Mouse (Mus musculus) midbrain, postnatal 0 days (tissue): ENCODE results near the gene Cacna1c. TPM values are rescaled to one million over a fixed set of nuclear protein-coding genes. Genes with fewer than 3 reads are reported as not detected.

Experiments used
- ATAC-seq: fragments of 200-750 bp; cut with Nextera tagmentation; 2 replicates; pipeline ENCODE4 v1.8.0; 2017; ENCODE audit warnings: moderate number of reproducible peaks, mild to moderate bottlenecking, moderate TSS enrichment, moderate library complexity; ENCODE audit not compliant: low FRiP score
- DNase-seq: peaks from one replicate; pipeline ENCODE4 v3.0.0-alpha.2; 2015; ENCODE audit warnings: low spot score
- H3K27ac ChIP-seq: fragments of 300-500 bp; sonication (generic); 2 replicates; pipeline ENCODE4 v1.5.1; 2014; ENCODE audit warnings: low read depth, mild to moderate bottlenecking, low read length, mixed read lengths
- H3K27me3 ChIP-seq: fragments of 300-500 bp; sonication (generic); 2 replicates; pipeline ENCODE4 v1.6.1; 2014; ENCODE audit warnings: low read length, control low read depth, mixed read lengths; ENCODE audit not compliant: insufficient read depth
- H3K36me3 ChIP-seq: fragments of 300-500 bp; sonication (generic); 2 replicates; pipeline ENCODE4 v1.6.1; 2014; ENCODE audit warnings: low read length, control low read depth, mixed read lengths; ENCODE audit not compliant: insufficient read depth
- H3K4me1 ChIP-seq: fragments of 300-500 bp; sonication (generic); 2 replicates; pipeline ENCODE4 v1.6.1; 2014; ENCODE audit warnings: mild to moderate bottlenecking, control low read depth, antibody characterized with exemption, low read length, mixed read lengths; ENCODE audit not compliant: insufficient read depth
- H3K4me2 ChIP-seq: fragments of 300-500 bp; sonication (generic); 2 replicates; pipeline ENCODE4 v1.6.1; 2014; ENCODE audit warnings: low read depth, mild to moderate bottlenecking, low read length, mixed read lengths; ENCODE audit not compliant: poor library complexity, severe bottlenecking
- H3K4me3 ChIP-seq: fragments of 300-500 bp; sonication (generic); 2 replicates; pipeline ENCODE4 v1.5.1; 2014; ENCODE audit warnings: low read depth, mild to moderate bottlenecking, low read length, moderate library complexity
- H3K9ac ChIP-seq: fragments of 300-500 bp; sonication (generic); replicated peaks from 2 replicates; pipeline ENCODE4 v1.6.1; 2014; ENCODE audit warnings: mild to moderate bottlenecking, low read length, moderate library complexity, mixed read lengths; ENCODE audit not compliant: poor library complexity, severe bottlenecking
- H3K9me3 ChIP-seq: fragments of 300-500 bp; sonication (generic); 2 replicates; pipeline ENCODE4 v1.6.1; 2016; ENCODE audit warnings: low read length, control low read depth
- CTCF ChIP-seq: IDR thresholded peaks from 2 replicates; pipeline ENCODE4 v1.5.1; 2016; ENCODE audit warnings: antibody characterized with exemption, mild to moderate bottlenecking
- WGBS: fragments of 180-500 bp; shearing (Covaris S2); extraction: QIAGEN DNeasy Blood & Tissue Kit; methylation state at CpG from one replicate; pipeline ENCODE4 v1.1.7; 2014; 5-methylcytosine and 5-hydroxymethylcytosine counted together
- polyA plus RNA-seq: library from polyadenylated mRNA; unstranded; fragments of >200 nt; fragmentation: Nextera tagmentation; extraction: Ambion mirVana; gene quantifications from 2 replicates; pipeline ENCODE4 v1.2.1, GENCODE M21; 2015
- total RNA-seq: library from RNA; depleted of rRNA; stranded (reverse); fragments of >200 nt; gene quantifications from 2 replicates; pipeline ENCODE4 v1.2.3, GENCODE M21; 2014

Gene Cacna1c
- total and polyA plus RNA-seq, 2 experiments from 2014 or later, result 4.9 to 33.9 TPM

DNA sequence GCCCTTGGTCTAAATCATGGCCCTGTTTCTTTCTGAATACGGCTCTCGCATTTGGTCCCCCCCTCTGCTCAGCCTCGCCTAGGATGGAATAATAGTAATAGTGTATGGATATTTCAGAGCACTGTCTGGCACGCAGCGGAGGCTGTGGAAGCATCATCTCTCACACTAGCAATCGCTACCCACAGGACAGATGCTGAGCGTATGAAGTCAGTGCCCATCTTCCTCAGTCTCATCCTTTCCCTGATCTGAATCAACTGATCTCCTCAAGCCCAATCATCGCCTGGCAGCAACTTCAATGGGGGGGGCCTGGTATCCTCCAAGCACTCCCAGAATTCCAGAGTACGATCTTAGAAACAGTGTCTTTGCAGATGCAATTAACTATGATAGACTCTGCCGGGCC is 518.2 kb downstream of the Cacna1c start:
- H3K4me1 ChIP-seq, result no peaks in the 10 kb centered on the region
- no peak overlapping the region for H3K9ac ChIP-seq
- no peak overlapping the region for H3K4me3 ChIP-seq
- no peak for ATAC-seq
- no peak overlapping the region for H3K27ac ChIP-seq
- no peak for TF ChIP-seq CTCF
- WGBS, result 92% methylated on average over 10 of the region's 10 CpGs
- no peak overlapping the region for H3K4me2 ChIP-seq
- H3K27me3 ChIP-seq, result no peaks in the 10 kb centered on the region
- H3K9me3 ChIP-seq, result no peaks in the 10 kb centered on the region
- peaks cover 33% of the 10 kb centered on the region for H3K36me3 ChIP-seq
- no peak for DNase-seq

DNA sequence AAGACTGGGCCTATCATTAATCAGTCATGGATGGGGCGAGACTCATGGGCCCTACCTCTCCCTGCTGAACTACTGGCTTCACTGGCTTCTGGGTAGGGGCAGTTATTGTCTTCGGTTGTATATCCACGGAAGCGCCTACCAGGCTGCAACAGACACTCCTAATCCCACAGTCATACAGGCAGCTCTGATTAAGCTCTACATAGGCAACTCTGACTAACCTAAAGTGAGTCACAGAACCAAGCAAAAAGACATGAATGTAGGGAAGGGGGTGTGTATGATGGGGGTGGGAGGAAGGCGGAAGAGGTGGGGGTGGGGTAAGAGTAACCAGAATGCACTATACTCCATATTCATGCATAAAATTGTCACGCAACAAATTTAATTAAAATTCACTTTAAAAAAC is 518.9 kb downstream of the Cacna1c start:
- no peaks in the 10 kb centered on the region for H3K9me3 ChIP-seq
- H3K4me1 ChIP-seq, result no peaks in the 10 kb centered on the region
- H3K36me3 ChIP-seq, result peaks cover 30% of the 10 kb centered on the region
- no peak overlapping the region for H3K4me3 ChIP-seq
- DNase-seq (no peak), ATAC-seq (no peak)
- no peak for TF ChIP-seq CTCF
- 88% methylated on average over 6 of the region's 6 CpGs for WGBS
- no peak overlapping the region for H3K4me2 ChIP-seq
- H3K9ac ChIP-seq, result no peak overlapping the region
- H3K27ac ChIP-seq, result no peak overlapping the region
- no peaks in the 10 kb centered on the region for H3K27me3 ChIP-seq

DNA sequence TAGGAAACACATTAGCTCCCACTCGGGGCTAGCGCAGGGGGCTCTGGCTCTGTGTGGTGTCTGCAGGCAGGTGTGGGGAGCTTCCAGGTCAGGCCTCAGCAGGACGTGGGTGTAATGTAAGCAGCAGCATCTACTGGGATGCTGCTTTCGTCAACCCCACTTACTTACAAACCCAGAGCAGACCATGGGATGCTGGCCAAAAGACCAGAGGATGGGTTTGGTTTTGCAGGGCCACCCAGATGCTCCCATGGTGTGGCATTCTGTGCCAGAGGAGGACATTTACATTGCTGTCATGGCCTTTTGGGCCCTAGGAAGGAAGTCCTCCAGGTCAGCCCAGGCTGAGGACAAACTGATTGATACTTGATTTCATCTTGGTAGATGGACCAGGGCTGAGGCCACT is 521.4 kb downstream of the Cacna1c start:
- H3K4me1 ChIP-seq, result no peaks in the 10 kb centered on the region
- no peak overlapping the region for H3K9ac ChIP-seq
- TF ChIP-seq CTCF, result no peak
- peaks cover 29% of the 10 kb centered on the region for H3K36me3 ChIP-seq
- no peak overlapping the region for H3K27ac ChIP-seq
- H3K4me2 ChIP-seq, result no peak overlapping the region
- H3K9me3 ChIP-seq, result no peaks in the 10 kb centered on the region
- DNase-seq (no peak), ATAC-seq (no peak)
- no peak overlapping the region for H3K4me3 ChIP-seq
- whole genome bisulfite sequencing, result 87% methylated on average over 4 of the region's 4 CpGs
- H3K27me3 ChIP-seq, result no peaks in the 10 kb centered on the region

DNA sequence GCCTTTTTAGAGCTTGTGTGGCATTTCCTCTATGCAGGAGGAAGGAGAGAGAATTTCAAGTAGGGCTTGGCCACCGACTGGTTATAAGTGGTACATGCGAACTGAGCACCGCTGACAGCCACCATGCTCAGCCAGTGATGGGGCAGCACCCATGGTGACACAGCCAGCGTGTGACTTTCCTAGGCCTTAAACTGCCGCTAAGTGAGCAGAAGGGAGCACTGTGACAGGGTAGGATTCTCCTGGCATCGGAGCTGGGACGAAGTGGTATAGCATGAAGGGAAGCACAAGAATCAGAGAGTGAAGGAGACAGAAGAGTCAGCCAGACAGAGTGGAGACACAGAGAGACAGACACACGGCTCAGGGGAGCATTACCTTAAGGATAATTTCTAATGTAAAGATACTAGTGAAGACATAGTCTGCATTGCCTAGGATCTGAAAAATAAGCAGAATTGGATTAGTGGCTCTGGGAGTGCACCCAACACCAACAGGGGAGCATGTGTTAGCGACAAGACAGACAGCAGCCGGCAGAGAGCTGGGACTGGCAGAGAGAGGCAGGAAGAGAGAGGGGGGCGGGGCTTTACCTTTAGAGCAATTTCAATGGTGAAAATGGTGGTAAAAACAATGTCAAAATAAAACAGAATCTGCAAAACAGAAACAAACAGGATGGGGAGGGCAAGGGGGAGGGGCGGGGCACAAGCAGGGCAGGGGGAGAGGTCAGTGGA is 522.1 kb downstream of the Cacna1c start:
- no peak overlapping the region for H3K9ac ChIP-seq
- no peak for DNase-seq
- H3K27me3 ChIP-seq, result no peaks in the 10 kb centered on the region
- 77% methylated on average over 12 of the region's 12 CpGs for WGBS
- H3K36me3 ChIP-seq, result peaks cover 32% of the 10 kb centered on the region
- no peak overlapping the region for H3K27ac ChIP-seq
- H3K4me1 ChIP-seq, result no peaks in the 10 kb centered on the region
- TF ChIP-seq CTCF, result no peak
- ATAC-seq, result no peak
- H3K9me3 ChIP-seq, result no peaks in the 10 kb centered on the region
- H3K4me2 ChIP-seq, result no peak overlapping the region
- no peak overlapping the region for H3K4me3 ChIP-seq

DNA sequence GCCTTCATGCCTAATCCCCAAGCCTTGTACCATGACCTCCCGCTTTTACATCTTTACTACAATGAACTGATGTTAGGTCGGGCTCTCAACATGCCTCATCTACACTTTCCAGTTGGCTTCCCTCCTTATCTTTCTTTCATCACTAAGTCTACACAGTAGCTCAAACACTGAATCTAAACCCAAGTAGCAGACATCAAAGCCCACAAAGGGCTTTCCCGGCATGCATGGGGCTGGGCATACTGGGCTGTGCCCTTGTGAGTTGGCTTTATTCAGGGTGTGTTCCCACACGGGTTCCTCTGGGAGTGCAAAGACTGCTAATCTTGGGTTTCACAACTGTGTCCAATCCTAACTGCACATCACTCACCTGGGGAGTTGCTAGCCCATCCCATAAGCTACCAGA is 542.9 kb downstream of the Cacna1c start:
- no peak for TF ChIP-seq CTCF
- Histone ChIP-seq H3K4me2 (no peak overlapping the region), H3K4me1 (no peaks in the 10 kb centered on the region), H3K27me3 (no peaks in the 10 kb centered on the region), H3K36me3 (peaks cover 61% of the 10 kb centered on the region), H3K9ac (no peak overlapping the region), H3K4me3 (no peak overlapping the region), H3K9me3 (no peaks in the 10 kb centered on the region), H3K27ac (no peak overlapping the region)
- DNase-seq, result no peak
- 86% methylated on average over 4 of the region's 4 CpGs for WGBS
- ATAC-seq, result no peak

DNA sequence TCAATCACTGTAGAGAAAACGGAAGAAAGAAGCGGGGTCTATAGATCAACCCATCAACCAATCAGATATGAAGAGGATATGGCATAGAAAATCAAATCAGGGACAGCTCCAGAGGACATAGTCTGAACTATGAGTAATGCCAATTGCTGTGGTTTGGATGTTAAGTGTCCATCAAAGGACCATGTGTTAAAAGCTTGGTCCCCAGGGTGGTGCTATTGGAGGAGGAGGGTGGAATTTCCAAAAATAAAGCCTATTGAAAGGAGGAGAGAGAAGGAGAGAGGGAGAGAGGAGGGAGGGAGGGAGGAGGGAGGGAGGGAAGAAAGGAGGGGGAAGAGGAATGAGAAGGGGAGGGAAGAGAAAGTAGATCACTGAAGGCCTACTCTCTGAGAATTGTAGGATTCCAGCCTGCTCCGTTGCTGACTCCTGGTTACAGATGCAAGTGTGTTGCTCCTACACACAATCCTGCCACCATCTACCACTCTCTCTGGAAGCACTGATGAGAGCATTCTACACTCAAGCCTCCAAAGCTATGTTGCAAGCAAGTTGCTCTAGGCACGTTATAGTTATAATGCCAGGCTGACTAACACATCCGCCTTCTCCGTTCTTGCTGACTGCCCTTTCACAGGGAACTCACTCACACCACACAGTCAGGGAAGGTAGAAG is 547.0 kb downstream of the Cacna1c start:
- H3K36me3 ChIP-seq, result peaks cover 46% of the 10 kb centered on the region
- no peaks in the 10 kb centered on the region for H3K4me1 ChIP-seq
- H3K9ac ChIP-seq, result no peak overlapping the region
- no peaks in the 10 kb centered on the region for H3K27me3 ChIP-seq
- DNase-seq (no peak), ATAC-seq (no peak)
- H3K27ac ChIP-seq, result no peak overlapping the region
- H3K4me2 ChIP-seq, result no peak overlapping the region
- no peaks in the 10 kb centered on the region for H3K9me3 ChIP-seq
- no peak overlapping the region for H3K4me3 ChIP-seq
- 88% methylated on average over 6 of the region's 6 CpGs for WGBS
- no peak for TF ChIP-seq CTCF
